Mouse (Mus musculus): ENCODE measurements around the gene Grik2. TPM values are rescaled to one million over a fixed set of nuclear protein-coding genes. Genes with fewer than 3 reads are reported as not detected.

Grik2 gene
- polyA plus RNA-seq, 1 experiment = 0.09 TPM

GRCm38 (mm10) chr10:49049391-49049790 lies 739.2 kb downstream of the Grik2 start:
- DNase-seq (ENCODE audit: low read depth, low spot score) = no peak

Data from large intestine, adult 2 months (tissue).